Mouse (Mus musculus) forebrain, embryonic 12.5 days (tissue): ENCODE measurements around the gene Fn3krp. TPM values are rescaled to one million over a fixed set of nuclear protein-coding genes. Genes with fewer than 3 reads are reported as not detected.

Experiments used
- ATAC-seq: fragments of 200-750 bp; cut with Nextera tagmentation; 2 replicates; pipeline ENCODE4 v1.8.0; 2017; ENCODE audit warnings: moderate TSS enrichment; ENCODE audit not compliant: low FRiP score
- H3K27ac ChIP-seq: fragments of 300-500 bp; sonication (generic); 2 replicates; pipeline ENCODE4 v1.5.1; 2016; ENCODE audit warnings: mild to moderate bottlenecking
- H3K27me3 ChIP-seq: fragments of 300-500 bp; sonication (generic); 2 replicates; pipeline ENCODE4 v1.6.1; 2016; ENCODE audit warnings: mild to moderate bottlenecking
- H3K36me3 ChIP-seq: fragments of 300-500 bp; sonication (generic); replicated peaks from 2 replicates; pipeline ENCODE4 v1.6.1; 2016; ENCODE audit warnings: mild to moderate bottlenecking
- H3K4me1 ChIP-seq: fragments of 300-500 bp; sonication (generic); 2 replicates; pipeline ENCODE4 v1.6.1; 2016
- H3K4me2 ChIP-seq: fragments of 300-500 bp; sonication (generic); 2 replicates; pipeline ENCODE4 v1.6.1; 2016; ENCODE audit warnings: mild to moderate bottlenecking, moderate library complexity
- H3K4me3 ChIP-seq: fragments of 300-500 bp; sonication (generic); replicated peaks from 2 replicates; pipeline ENCODE4 v1.5.1; 2016; ENCODE audit warnings: mild to moderate bottlenecking
- H3K9ac ChIP-seq: fragments of 300-500 bp; sonication (generic); 2 replicates; pipeline ENCODE4 v1.6.1; 2016; ENCODE audit warnings: mild to moderate bottlenecking
- H3K9me3 ChIP-seq: fragments of 300-500 bp; sonication (generic); 2 replicates; pipeline ENCODE4 v1.6.1; 2016
- WGBS: fragments of 180-500 bp; shearing (Covaris S2); methylation state at CpG from one replicate; pipeline ENCODE4 v1.1.7; 2016; 5-methylcytosine and 5-hydroxymethylcytosine counted together
- microRNA-seq: library from miRNA; unstranded; fragments of <30 nt; microRNA quantifications from one replicate; pipeline ENCODE4, GENCODE M21; 2017
- polyA plus RNA-seq: library from polyadenylated mRNA; unstranded; fragments of >200 nt; fragmentation: Nextera tagmentation; extraction: Ambion mirVana; gene quantifications from 2 replicates; pipeline ENCODE4 v1.2.1, GENCODE M21; 2016

Fn3krp gene
- polyA plus RNA-seq, 1 experiment from 2014 or later = 7.3 TPM

DNA sequence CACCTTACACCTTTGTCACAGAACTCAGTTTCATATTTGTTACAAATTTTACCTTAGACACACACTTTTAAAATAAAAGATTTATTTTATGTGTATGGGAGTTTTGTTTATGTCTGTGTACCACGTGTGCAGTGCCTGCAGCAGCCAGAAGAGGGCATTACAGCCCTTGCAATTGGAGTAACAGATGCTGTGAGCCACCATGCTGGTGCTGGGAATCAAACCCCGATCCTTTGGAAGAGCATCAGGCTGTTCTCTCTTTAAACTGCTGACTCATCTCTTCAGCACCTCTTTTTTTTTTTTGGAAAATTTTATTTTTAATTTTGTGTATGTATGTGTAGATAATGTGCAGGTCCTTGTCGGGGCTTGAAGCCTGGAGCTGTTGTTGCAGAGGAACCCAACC lies 36.7 kb downstream of the Fn3krp start:
- H3K27ac ChIP-seq = no peak overlapping the region
- no peak overlapping the region for H3K9ac ChIP-seq
- H3K9me3 ChIP-seq = 0 out of 2 replicates have a peak, but pooled peaks cover 3% of the 10 kb centered on the region
- H3K27me3 ChIP-seq = no peaks in the 10 kb centered on the region
- 90% methylated on average over 3 of the region's 3 CpGs for WGBS
- ATAC-seq = no peak
- no peak overlapping the region for H3K4me3 ChIP-seq
- H3K36me3 ChIP-seq = peaks cover 56% of the 10 kb centered on the region
- peaks cover 7% of the 10 kb centered on the region for H3K4me1 ChIP-seq
- no peak overlapping the region for H3K4me2 ChIP-seq

DNA sequence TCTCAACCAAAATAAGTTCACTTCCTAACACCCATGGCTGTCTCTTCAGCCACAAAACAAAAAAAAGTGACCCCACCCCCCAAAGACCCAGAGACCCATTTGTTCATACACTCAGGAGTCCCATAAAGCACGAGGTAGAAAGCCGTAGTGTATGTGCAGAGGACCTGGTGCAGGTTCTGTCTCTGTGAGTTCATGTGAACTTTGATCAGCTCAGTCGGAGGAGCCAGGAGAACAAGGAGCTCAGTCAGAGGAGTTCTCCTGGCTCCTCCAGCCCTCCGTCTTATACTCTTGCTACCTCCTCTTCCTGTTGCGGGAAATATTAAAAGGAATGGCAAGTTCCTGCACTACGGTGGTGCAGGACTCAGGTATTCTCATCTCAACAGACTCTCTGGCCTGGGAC lies 46.2 kb downstream of the Fn3krp start:
- ATAC-seq = no peak
- no peaks in the 10 kb centered on the region for H3K4me1 ChIP-seq
- no peaks in the 10 kb centered on the region for H3K27me3 ChIP-seq
- H3K4me3 ChIP-seq = no peak overlapping the region
- H3K27ac ChIP-seq = no peak overlapping the region
- 93% methylated on average over 6 of the region's 6 CpGs for WGBS
- no peaks in the 10 kb centered on the region for H3K9me3 ChIP-seq
- no peak overlapping the region for H3K4me2 ChIP-seq
- H3K9ac ChIP-seq = no peak overlapping the region
- peaks cover 51% of the 10 kb centered on the region for H3K36me3 ChIP-seq

DNA sequence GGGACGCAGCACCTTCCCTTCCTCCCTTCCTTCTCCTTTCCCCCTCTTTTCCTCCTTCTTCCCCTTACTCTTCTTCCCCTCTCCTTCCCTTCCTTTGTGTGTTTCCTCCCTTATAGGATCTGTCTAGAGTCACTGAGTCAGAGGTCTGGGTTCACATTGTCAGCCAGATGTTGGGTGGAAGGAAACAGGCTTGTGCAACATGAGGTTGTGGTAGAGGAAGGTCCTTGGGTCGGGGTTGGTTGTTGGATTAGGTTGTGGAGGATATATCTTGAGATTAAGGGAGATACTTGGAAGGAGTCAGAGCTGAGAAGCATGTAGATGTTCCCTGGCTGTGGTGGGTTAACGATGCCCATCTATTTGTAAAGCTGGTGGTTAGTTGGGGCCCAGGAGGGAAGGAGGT lies 53.6 kb downstream of the Fn3krp start:
- WGBS = 86% methylated on average over 3 of the region's 3 CpGs

DNA sequence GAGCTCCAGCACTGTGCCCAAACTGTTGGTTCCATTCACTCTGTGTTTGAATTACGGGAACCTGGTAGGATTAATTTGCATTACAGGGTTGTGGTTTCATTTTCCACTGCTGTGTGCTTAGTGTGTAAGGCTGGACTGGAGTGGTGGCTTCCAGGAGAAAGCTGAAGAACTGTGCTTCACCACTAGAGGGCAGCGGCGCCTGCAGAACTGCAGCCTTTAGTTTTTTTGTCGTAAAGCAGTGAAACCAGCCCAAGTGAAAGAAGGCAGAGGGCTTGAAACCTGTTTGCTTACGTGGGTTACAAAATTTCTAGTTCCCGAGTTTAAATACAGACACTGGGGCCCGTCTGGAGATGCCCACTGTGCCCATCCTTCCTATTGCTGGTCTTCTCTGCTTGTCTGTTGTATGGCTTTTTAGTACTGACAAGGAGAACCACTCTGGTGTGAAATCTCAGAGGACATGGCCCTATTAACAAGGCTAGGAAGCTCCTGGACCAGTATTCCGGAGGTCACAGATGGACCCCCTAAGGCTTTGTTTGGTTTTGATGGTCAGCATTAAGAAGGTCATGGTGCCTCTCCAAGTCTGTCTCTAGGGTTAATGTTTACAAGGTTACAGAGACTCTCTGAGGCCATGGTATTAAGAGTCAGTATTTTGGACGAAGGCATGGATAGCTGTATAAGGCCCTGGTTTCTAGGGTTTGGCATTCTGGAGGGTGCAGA lies 54.7 kb downstream of the Fn3krp start:
- H3K36me3 ChIP-seq = peaks cover 41% of the 10 kb centered on the region
- no peak overlapping the region for H3K9ac ChIP-seq
- WGBS = 34% methylated on average over 9 of the region's 9 CpGs
- no peak overlapping the region for H3K4me2 ChIP-seq
- ATAC-seq = no peak
- H3K27me3 ChIP-seq = no peaks in the 10 kb centered on the region
- no peaks in the 10 kb centered on the region for H3K4me1 ChIP-seq
- no peaks in the 10 kb centered on the region for H3K9me3 ChIP-seq
- no peak overlapping the region for H3K4me3 ChIP-seq
- H3K27ac ChIP-seq = no peak overlapping the region

More for the DNA sequence above, 53.6 kb downstream of the Fn3krp start:
- Histone ChIP-seq H3K4me2 (no peak overlapping the region), H3K4me1 (no peaks in the 10 kb centered on the region), H3K9me3 (no peaks in the 10 kb centered on the region), H3K27me3 (no peaks in the 10 kb centered on the region), H3K9ac (no peak overlapping the region), H3K27ac (no peak overlapping the region), H3K4me3 (no peak overlapping the region), H3K36me3 (peaks cover 43% of the 10 kb centered on the region)
- ATAC-seq = no peak

DNA sequence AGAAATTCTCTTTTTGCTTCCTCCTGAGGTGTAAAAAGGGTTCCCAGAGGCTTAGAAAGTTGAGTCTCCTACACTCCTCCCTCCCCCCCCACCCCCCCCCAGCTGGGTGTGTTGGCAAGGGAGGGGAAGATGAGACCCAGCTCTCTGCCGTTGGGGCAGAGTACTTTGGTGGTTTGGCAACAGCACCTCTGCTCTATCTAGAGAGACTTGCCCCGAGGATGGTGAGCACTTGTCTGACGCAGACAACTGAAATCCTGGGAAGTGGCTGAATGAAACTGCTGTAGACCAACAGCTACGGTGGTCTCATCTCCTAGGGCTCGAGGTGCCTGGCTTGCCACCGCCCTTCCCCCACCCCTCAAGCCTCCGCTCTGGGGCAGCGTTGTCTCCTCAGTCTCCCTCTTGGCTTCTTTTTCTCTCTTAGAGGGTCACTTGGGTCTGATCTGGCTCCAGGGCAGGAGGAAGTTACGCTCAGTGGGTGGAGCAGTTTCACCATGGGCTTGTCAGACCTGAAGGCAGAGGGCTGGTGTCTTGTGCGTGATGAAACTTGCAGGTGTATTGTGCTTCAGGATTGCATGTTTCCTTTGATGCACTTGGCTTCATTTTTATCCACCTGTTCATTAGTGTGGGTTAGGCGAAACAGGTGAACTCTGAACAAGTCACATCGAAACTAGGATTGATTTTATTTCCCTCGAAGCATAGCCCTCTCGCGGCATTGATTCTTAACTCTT lies 58.4 kb downstream of the Fn3krp start:
- Histone ChIP-seq H3K36me3 (peaks cover 50% of the 10 kb centered on the region), H3K4me2 (no peak overlapping the region), H3K9ac (no peak overlapping the region), H3K27me3 (no peaks in the 10 kb centered on the region), H3K4me1 (no peaks in the 10 kb centered on the region), H3K9me3 (no peaks in the 10 kb centered on the region), H3K4me3 (no peak overlapping the region), H3K27ac (no peak overlapping the region)
- WGBS = 92% methylated on average over 15 of the region's 15 CpGs
- no peak for ATAC-seq

Small RNA genes within 50 kb of the gene (microRNA-seq; reads per million reads assigned to microRNA genes)
- gene Mir7236 = not detected

Other genes starting within 250 kb of the Fn3krp start
- 7.9 and 8.4 TPM in 2 replicates for gene Hexdc, start 217.0 kb upstream of the Fn3krp start, polyA plus RNA-seq
- gene Ogfod3, start 216.7 kb upstream of the Fn3krp start, polyA plus RNA-seq = 16.1 and 19.7 TPM in 2 replicates
- 33.3 and 34.0 TPM in 2 replicates for gene Cybc1, start 192.1 kb upstream of the Fn3krp start, polyA plus RNA-seq
- gene Narf, start 184.1 kb upstream of the Fn3krp start, polyA plus RNA-seq = 65.0 and 72.4 TPM in 2 replicates
- gene Foxk2, start 161.4 kb upstream of the Fn3krp start, polyA plus RNA-seq = 13.0 and 13.8 TPM in 2 replicates
- gene Wdr45b, start 67.0 kb upstream of the Fn3krp start, polyA plus RNA-seq = 84.0 and 86.5 TPM in 2 replicates
- 3.1 and 3.8 TPM in 2 replicates for gene Rab40b, start 33.1 kb upstream of the Fn3krp start, polyA plus RNA-seq
- 0.91 and 1.4 TPM in 2 replicates for gene Fn3k, start 13.5 kb downstream of the Fn3krp start, polyA plus RNA-seq
- 56.0 and 60.6 TPM in 2 replicates for gene Tbcd, start 30.5 kb downstream of the Fn3krp start, polyA plus RNA-seq
- 0.59 and 0.85 TPM in 2 replicates for gene Zfp750, start 97.9 kb downstream of the Fn3krp start, polyA plus RNA-seq